Mouse (Mus musculus) layer of hippocampus, postnatal 10 days (tissue): ENCODE data around the gene Ank3. TPM values are rescaled to one million over a fixed set of nuclear protein-coding genes. Genes with fewer than 3 reads are reported as not detected.
A peak's percentile ranks its signal among the peaks of the same experiment; 100 is the strongest.

Experiments
- DNase-seq, 2 experiments: peaks; one replicate each; pipeline ENCODE4 v3.0.0; 2021; ENCODE audit warnings: low spot score in 2 of 2
- total RNA-seq, 2 experiments: library from RNA; stranded (reverse); gene quantifications; 2 replicates each; pipeline ENCODE4 v1.2.3; 2021

Gene Ank3
- total RNA-seq, 2 experiments from 2014 or later: 457 to 507 TPM

- peak; percentile 30 to 46 for DNase-seq
Observed at GRCm38 (mm10) chr10:69611839-69612340, 213.3 kb downstream of the Ank3 start.

DNA sequence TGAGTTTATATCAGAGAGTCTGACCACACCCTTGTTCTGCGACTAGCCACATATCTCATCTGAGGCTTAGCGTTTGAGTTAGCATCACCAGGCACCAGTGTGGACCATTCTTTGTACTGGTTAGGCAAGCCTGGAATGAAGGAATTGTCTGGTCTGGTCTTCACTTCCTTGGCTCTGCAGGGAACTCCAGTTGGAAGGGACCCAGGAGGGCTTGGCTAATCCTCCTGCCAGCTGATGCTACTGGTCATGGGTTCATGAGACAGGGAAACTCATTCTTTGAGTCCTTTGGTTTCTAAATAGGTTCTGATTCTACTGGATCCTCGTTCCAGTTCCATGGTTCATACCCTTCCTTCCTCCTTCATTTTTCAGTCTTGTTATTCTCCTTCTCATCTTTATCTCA lies 218.4 kb downstream of the Ank3 start:
- DNase-seq: no peak

DNA sequence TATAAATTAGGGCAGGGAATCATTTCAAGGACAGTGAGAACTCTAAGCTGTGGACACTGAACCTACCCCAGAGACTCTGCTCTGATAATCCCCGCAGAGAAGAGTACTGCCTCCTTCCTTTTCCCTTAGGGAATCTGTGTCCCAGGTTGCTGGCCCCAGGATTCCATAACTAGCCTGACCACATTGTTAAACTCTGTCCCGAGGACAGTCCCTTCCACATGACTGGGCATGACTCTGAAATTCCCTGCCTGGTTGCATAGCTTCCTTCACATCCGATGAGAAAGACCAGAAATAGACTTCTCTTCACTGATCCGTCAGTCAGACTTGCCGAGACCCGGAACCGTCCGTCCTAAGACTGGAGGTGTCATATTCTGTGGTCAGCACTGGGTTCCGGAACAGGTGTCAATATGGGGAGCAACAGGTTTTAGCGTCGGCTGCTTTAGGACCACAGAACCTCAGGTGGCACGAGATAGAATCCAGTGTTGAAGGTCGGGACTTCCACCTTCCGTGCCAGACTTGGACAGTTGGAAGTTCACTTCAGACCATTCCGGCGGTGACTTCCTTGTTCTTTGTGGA lies 219.1 kb downstream of the Ank3 start:
- no peak for DNase-seq

DNA sequence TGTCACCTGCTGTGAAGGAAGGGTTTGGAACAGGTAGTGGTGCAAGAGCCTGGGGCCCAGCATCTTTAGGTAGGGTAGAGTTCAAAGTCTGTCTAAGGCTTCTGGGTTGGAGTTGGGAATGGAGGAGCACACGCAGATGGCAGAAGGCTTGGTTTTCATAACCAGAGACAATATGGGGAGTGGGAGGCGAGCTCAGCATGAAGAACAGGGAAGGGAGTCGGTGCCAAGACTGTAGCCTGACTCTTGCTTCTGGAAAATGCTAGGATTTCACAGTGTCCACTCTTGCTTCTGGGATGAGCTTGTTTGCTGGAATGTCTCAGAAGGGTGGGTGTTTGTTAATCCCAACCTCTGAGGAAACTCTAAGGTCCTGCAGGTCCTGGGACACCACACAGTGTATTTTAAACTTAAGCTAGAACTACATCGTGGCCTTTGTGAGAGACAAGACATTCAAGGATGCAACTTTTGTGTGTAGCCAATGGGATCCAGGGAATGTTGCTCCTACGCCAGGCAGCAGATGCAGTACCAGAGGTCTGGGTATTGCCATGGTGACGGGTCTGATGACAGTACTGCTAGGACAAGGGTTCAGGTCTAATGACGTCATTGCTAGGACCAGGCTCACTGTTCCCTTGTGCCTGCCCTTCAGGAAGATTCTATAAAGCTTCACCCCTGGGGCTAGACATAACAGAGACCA lies 222.3 kb downstream of the Ank3 start:
- DNase-seq: no peak

- DNase-seq: no peak
Observed at GRCm38 (mm10) chr10:69627767-69628166, 229.2 kb downstream of the Ank3 start.

DNA sequence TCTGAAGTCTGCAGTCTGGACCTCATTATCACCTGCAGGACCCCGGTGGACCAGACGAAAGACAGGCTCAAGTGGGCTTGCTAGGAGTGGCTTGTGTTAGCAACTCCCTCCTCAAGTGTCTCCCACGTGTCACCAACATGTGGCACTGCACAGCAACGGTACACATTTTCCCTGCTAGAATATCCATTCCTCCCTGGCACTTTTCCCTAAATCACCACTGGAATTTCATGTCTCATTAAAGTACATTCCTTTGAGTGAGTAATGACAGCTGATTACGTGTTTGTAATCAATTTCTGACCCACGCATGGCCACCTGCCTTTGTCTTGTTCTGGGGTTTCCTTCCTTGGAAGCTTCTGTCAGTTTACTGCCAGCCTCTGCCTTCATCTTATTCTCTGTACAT lies 230.2 kb downstream of the Ank3 start:
- no peak for DNase-seq

DNA sequence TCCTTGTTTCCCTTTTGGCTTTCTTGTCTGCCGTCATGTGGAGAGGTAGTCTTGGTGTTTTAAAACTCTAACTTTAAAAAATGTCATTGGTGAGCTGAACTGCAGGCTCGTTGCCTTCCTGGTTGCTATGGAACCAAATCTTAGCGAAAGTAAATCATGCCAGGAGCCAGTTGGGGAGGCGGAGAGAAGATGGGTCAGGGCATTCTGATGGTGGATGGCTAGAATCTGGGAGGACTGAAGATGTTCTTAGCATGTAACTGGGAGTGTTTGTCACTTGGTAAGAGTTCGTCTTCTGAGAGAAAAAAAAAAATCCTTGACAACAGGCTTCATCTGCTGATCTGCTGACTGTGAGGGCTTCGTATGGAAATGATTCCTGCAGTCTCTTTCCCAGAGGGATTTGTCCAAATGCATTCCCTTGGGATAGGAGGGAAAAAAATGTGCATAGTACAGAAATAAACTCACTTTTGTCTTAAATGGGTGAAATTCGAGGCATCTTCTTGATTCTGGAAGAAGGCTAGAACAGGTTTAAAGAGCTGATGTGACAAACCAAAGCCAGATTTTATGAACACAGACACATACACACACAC lies 232.3 kb downstream of the Ank3 start:
- peak in 1 of 2 experiments; percentile 5 for DNase-seq

DNA sequence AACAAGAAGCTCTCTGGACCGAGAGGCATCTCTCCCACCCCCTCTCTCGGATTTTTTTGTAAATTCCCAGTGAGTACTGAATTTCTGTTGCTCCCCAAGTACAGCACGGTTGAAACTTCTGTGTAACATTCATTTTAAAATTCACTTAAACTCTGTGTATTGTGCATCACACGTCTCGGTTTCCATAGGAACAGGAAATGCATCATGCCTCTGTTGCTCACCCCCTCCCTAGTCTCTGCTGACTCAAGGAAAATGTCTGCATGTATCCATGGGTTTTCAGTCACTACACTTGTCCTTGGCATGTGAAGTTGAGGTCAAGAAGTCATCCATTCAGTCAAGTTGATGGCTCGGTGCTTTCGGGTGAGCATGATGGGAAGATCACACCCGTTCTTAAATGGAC lies 234.3 kb downstream of the Ank3 start:
- no peak for DNase-seq

- DNase-seq: no peak
Observed at GRCm38 (mm10) chr10:69634891-69635290, 236.3 kb downstream of the Ank3 start.

- DNase-seq: no peak
Observed at GRCm38 (mm10) chr10:69635910-69636656, 237.5 kb downstream of the Ank3 start.

- DNase-seq: no peak
Observed at GRCm38 (mm10) chr10:69639138-69639537, 240.6 kb downstream of the Ank3 start.

- no peak for DNase-seq
Observed at GRCm38 (mm10) chr10:69640617-69641016, 242.0 kb downstream of the Ank3 start.

- no peak for DNase-seq
Observed at GRCm38 (mm10) chr10:69643481-69643880, 244.9 kb downstream of the Ank3 start.

GRCm38 (mm10) chr10:69643986-69644385 lies 245.4 kb downstream of the Ank3 start:
- no peak for DNase-seq

DNA sequence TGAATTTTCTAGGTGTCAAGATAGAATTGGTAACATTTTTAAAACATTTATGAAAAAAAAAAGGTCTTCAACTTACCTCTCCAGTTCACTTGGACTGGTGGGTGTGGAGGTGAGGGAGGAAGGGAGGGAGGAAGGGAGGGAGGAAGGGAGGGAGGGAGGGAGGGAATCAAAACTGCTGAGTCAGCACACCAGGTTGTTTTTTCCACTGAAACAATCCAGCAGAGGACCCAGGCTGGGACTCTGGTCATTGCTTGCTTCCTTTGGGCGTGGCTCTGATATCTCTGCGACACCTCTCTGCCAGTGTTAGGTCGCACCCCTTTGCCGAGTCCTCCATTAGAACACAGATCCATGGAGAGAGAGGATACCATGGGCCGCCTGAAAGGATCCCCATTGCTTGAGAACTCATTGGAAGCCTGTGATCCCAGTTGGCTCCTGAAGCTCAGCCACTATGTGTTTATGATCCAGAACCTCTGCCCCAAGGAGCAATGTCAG lies 246.8 kb downstream of the Ank3 start:
- no peak for DNase-seq

DNA sequence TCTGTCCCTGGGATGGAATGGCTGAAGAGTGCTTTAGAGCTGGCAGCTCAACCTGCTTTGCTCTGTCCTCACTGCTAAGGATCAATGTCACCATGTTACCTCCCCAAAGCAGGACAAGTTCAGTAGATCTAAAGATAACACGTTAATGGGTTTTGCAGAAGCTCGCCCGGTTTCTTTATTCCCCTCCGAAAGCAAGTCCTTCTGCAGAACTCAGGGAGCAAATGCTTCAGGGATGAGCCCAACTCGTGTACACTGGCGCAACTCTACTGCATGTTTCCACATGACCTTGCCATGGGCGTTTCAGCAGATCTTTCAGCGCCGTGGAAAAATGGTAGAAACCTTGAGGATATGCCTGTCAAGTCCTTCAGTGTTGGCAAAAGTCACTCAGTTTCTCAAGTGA lies 247.4 kb downstream of the Ank3 start:
- no peak for DNase-seq

DNA sequence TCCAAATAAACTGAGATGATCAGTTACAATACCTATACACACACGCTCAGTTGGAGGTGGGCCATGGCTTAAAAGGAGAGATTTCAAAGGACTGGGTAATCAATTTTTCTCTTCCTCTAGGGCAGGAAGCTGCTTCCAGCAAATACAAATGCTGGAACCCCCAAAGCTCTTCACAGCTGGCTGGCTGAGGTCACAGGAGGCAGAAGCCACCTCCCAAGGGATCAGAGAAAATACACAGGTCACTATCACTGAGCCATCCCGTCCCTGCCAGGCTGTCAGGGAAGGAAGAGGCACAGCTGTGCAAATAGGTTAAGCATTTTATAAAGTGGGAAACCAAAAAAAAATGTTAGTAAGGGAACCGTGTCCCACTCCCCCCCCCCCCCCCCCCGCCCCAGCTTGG lies 251.5 kb downstream of the Ank3 start:
- no peak for DNase-seq

DNA sequence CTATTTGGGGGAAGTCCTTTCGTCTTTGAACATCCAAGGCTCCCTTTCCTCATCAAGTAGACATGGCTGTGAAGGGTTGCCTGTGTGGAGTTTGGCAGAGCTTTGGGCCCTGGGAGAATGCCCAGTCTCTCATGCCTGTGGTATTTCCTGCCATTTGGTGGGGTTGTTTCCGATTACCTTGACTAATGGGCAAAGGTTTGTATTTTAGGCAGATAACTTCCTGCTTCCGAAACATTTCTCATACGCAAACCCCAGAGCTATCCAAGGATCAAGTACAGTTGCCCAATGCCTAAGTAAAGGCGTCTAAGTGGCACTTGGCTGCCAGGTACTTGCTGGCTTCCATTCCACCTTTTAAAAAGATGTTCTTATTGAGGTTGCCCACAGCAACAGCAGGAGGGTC lies 254.1 kb downstream of the Ank3 start:
- peak; percentile 52 to 63 for DNase-seq

DNA sequence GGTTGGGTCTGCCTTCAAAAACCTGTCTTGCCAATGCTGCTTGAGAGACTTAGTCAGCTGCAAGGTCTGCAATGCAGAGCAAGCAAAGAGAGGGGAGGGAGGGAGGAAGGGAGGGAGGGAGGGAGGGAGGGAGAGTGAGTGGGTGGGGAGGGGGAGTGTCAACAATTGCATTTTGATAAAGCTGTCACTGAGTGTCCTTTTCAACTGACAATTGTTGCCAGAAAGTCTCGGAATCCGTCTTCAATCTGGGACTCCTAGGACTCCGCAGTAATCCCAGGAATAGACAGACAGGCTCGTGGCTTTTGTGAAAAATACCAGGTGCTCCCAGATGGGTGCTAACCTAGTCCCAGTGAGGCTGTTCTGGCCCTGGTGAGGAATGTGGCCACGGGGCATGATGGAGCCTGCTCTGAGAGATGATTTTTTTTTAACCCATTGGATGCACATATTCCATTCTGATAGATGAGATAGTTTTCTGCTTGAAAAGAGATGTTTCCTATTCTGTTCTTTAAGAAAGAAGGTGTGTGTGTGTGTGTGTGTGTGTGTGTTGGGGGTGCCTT lies 254.6 kb downstream of the Ank3 start:
- no peak for DNase-seq

DNA sequence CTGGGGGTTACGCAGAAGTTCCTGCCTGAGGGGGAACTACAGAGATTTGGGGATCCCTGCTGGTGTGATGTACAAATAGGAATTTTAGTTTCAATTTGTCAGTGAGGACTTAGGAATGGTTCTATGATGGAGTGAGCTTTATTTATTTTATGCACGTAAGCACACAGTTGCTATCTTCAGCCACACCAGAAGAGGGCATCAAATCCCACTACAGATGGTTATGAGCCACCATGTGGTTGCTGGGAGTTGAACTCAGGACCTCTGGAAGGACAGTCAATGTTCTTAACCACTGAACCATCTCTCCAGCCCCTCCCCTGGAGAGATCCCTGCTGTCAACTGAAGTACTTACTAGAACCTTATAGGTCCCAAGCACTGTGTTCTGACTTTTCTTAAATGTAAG lies 255.6 kb downstream of the Ank3 start:
- DNase-seq: no peak

GRCm38 (mm10) chr10:69654866-69655633 lies 256.5 kb downstream of the Ank3 start:
- peak; percentile 56 to 75 for DNase-seq
